Mouse (Mus musculus) ES-Bruce4 (cell line): ENCODE measurements at regions not wholly inside any gene's neighbourhood (a gene's known extent, or its start where the extent isn't known, plus 50 kb on each side); places are given as distances from the start of the nearest gene placed in this dataset.

Source experiments
- CTCF ChIP-seq: IDR thresholded peaks from one replicate; pipeline ENCODE4 v1.8.1; 2011; ENCODE audit warnings: low read depth, low read length
- EP300 ChIP-seq: IDR thresholded peaks from 2 replicates; pipeline ENCODE4 v1.6.1; 2011; ENCODE audit warnings: low read depth, low read length; ENCODE audit not compliant: insufficient read depth

- TF ChIP-seq CTCF (no peak), EP300 (no peak)
Observed at GRCm38 (mm10) chr3:11094804-11095203, 759.3 kb upstream of the Gm38303 start.
